Mouse (Mus musculus): ENCODE results near the gene Bloc1s3. TPM values are rescaled to one million over a fixed set of nuclear protein-coding genes. Genes with fewer than 3 reads are reported as not detected.

The Bloc1s3 gene
- total and polyA plus RNA-seq, 3 experiments = 6.1 to 7.5 TPM; not detected in 1

DNA sequence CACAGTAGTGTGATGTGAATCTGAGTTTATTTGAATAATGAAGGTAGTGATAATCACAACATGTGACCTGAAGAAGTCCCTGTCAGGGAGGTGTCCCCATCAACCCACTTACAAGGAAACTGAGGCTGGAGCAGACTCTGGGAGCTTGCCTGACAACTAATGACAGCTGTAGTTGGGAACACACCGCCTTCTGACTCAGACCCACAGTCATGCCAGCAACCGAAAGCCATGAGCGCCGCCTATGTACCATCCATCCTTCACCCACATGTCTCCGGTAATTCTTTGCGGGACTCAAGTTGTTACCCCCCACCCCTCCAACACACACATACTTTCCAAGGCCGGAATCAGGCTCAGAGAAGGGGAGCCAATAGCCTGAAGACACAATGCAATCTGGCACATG, 51.5 kb downstream of the Bloc1s3 start:
- no peak overlapping the region for H3K27ac ChIP-seq (ENCODE audit: control insufficient read depth, low read depth, low read length)
- H3K79me2 ChIP-seq (ENCODE audit: control insufficient read depth, insufficient read depth, low read length, poor library complexity) = peaks cover 7% of the 10 kb centered on the region
- DNase-seq (ENCODE audit: low read depth, low spot score) = no peak
- H3K4me3 ChIP-seq (ENCODE audit: control insufficient read depth in 1 of 2, insufficient read depth in 1 of 2, low read depth in 2 of 2, low read length in 2 of 2) = no peak overlapping the region
- H3K36me3 ChIP-seq (ENCODE audit: control insufficient read depth in 1 of 2, insufficient read depth in 2 of 2, low read length in 2 of 2) = peaks cover 0 to 4% of the 10 kb centered on the region in 2 experiments; a peak in 1 of 4 replicates
- 0 out of 4 replicates have a peak, but pooled peaks cover 0 to 8% of the 10 kb centered on the region in 2 experiments for H3K4me1 ChIP-seq (ENCODE audit: control insufficient read depth in 1 of 2, insufficient read depth in 2 of 2, low read length in 2 of 2)
- no peak for TF ChIP-seq MEF2A (IDR thresholded peaks at IDR 0.05; ENCODE audit: extremely low read depth, insufficient replicate concordance, low read depth, low read length, poor library complexity, severe bottlenecking)
- H3K9ac ChIP-seq (ENCODE audit: control insufficient read depth, low read depth, low read length, poor library complexity, severe bottlenecking) = no peak overlapping the region
- H3K27me3 ChIP-seq (ENCODE audit: control insufficient read depth in 1 of 2, insufficient read depth in 2 of 2, low read length in 2 of 2) = no peaks in the 10 kb centered on the region
- no peaks in the 10 kb centered on the region for H3K9me3 ChIP-seq (replicated peaks; ENCODE audit: insufficient read depth, low read length)

DNA sequence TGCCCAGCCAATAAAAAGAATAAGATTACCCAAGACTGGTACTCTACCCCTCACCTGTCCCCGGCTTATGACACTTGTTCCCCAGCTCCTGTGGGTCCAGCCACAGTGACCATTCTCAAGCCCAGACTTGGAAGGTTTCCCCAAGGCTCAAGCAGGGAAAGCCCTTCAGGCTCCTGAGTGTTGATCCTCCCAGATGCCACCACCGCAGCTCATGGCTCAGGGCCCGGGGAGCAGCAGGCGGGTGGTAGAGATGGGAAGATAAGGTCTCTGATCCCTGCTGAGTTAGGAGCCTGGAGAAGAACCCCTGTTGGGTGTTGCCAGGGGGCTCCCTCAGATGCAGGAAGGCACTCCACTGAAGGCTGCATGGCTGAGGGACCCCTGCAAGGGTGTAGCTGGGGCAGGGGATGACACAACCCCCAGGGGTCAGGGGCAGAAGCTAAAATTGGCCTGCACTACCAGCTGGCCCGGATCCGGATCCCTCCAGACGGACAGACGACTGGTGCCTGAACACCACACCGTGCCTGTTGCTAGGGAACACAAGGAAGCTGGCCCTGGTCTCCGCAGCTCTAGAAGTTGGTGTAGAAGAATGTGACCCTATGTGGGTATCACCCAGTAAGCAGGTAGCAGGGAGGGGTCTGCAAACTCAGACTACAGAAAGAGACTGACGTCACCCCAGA, 52.2 kb downstream of the Bloc1s3 start:
- DNase-seq (ENCODE audit: low read depth, low spot score) = no peak
- no peak overlapping the region for H3K4me3 ChIP-seq (ENCODE audit: control insufficient read depth in 1 of 2, insufficient read depth in 1 of 2, low read depth in 2 of 2, low read length in 2 of 2)
- H3K9me3 ChIP-seq (replicated peaks; ENCODE audit: insufficient read depth, low read length) = no peaks in the 10 kb centered on the region

DNA sequence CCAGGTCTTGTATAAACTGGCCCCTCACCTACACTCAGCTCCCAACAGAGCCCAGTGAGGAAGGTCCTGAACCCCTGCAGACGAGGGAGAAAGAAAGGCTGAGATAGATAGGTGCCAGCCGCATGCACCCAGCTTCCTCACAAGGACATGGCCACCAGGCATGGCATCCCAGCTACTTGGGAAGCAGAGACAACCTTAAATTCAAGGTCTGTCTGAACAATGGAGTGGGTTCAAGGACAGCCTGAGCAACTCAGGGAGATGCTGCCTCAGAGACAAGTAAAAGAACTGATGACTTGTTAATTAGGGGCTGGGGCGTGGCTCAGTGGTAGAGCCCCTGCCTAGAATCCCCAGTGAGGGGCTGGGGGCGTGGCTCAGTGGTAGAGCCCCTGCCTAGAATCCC, 53.0 kb downstream of the Bloc1s3 start:
- no peak for TF ChIP-seq TBP (IDR thresholded peaks at IDR 0.05; ENCODE audit: low read depth, low read length)
- TF ChIP-seq JUND (IDR thresholded peaks at IDR 0.05; ENCODE audit: low read depth, low read length) = no peak
- no peak for TF ChIP-seq KAT2A (conservative IDR thresholded peaks at IDR 0.05; ENCODE audit: low read depth, low read length)
- no peak for TF ChIP-seq MXI1 (IDR thresholded peaks at IDR 0.05; ENCODE audit: low read depth, low read length)
- TF ChIP-seq CHD1 (IDR thresholded peaks at IDR 0.05; ENCODE audit: low read depth, low read length) = no peak
- TF ChIP-seq TAL1 (IDR thresholded peaks at IDR 0.05; ENCODE audit: low read length) = no peak
- TF ChIP-seq MAZ (IDR thresholded peaks at IDR 0.05; ENCODE audit: low read depth, low read length) = no peak
- no peak for TF ChIP-seq SMC3 (IDR thresholded peaks at IDR 0.05; ENCODE audit: low read depth, low read length)
- TF ChIP-seq EP300 (IDR thresholded peaks at IDR 0.05; ENCODE audit: low read depth in 1 of 2, low read length in 2 of 2) = no peak
- no peak for TF ChIP-seq ELF1 (IDR thresholded peaks at IDR 0.05; ENCODE audit: low read depth, low read length)
- no peak for TF ChIP-seq ZNF384 (IDR thresholded peaks at IDR 0.05; ENCODE audit: low read depth, low read length)
- TF ChIP-seq POLR2AphosphoS2 (IDR thresholded peaks at IDR 0.05; ENCODE audit: low read length) = no peak
- TF ChIP-seq ETS1 (IDR thresholded peaks at IDR 0.05; ENCODE audit: low read depth, low read length) = no peak
- TF ChIP-seq MYB (IDR thresholded peaks at IDR 0.05; ENCODE audit: low read depth, low read length) = no peak
- no peak for TF ChIP-seq POLR2A (IDR thresholded peaks at IDR 0.05; ENCODE audit: control insufficient read depth in 1 of 2, insufficient read depth in 1 of 2, low read depth in 1 of 2, low read length in 2 of 2, poor library complexity in 1 of 2)
- TF ChIP-seq NRF1 (IDR thresholded peaks at IDR 0.05; ENCODE audit: insufficient read depth, low read depth, low read length, poor library complexity, severe bottlenecking) = no peak
- TF ChIP-seq GABPA (IDR thresholded peaks at IDR 0.05; ENCODE audit: low read depth, low read length) = no peak
- DNase-seq (ENCODE audit: low read depth, low spot score) = no peak
- no peak overlapping the region for H3K9ac ChIP-seq (ENCODE audit: control insufficient read depth, low read depth, low read length, poor library complexity, severe bottlenecking)
- H3K79me2 ChIP-seq (ENCODE audit: control insufficient read depth, insufficient read depth, low read length, poor library complexity) = peaks cover 7% of the 10 kb centered on the region
- H3K4me3 ChIP-seq (ENCODE audit: control insufficient read depth in 1 of 2, insufficient read depth in 1 of 2, low read depth in 2 of 2, low read length in 2 of 2) = no peak overlapping the region
- 0 out of 4 replicates have a peak, but pooled peaks cover 0 to 8% of the 10 kb centered on the region in 2 experiments for H3K4me1 ChIP-seq (ENCODE audit: control insufficient read depth in 1 of 2, insufficient read depth in 2 of 2, low read length in 2 of 2)
- H3K9me3 ChIP-seq (replicated peaks; ENCODE audit: insufficient read depth, low read length) = no peaks in the 10 kb centered on the region
- no peaks in the 10 kb centered on the region for H3K27me3 ChIP-seq (ENCODE audit: control insufficient read depth in 1 of 2, insufficient read depth in 2 of 2, low read length in 2 of 2)
- peaks cover 0 to 4% of the 10 kb centered on the region in 2 experiments; a peak in 1 of 4 replicates for H3K36me3 ChIP-seq (ENCODE audit: control insufficient read depth in 1 of 2, insufficient read depth in 2 of 2, low read length in 2 of 2)
- no peak overlapping the region for H3K27ac ChIP-seq (ENCODE audit: control insufficient read depth, low read depth, low read length)

More for the DNA sequence above, 52.2 kb downstream of the Bloc1s3 start:
- TF ChIP-seq CTCF (IDR thresholded peaks at IDR 0.05 in 2 of 3, conservative IDR thresholded peaks at IDR 0.05 in 1 of 3; ENCODE audit: control insufficient read depth in 1 of 3, insufficient read depth in 1 of 3, low read depth in 2 of 3, low read length in 3 of 3, poor library complexity in 1 of 3, severe bottlenecking in 1 of 3) (no peak), BHLHE40 (IDR thresholded peaks at IDR 0.05; ENCODE audit: borderline replicate concordance, low read depth, low read length) (no peak), SMC3 (IDR thresholded peaks at IDR 0.05; ENCODE audit: low read depth, low read length) (no peak), E2F4 (IDR thresholded peaks at IDR 0.05; ENCODE audit: borderline replicate concordance, low read depth, low read length) (no peak), CHD1 (IDR thresholded peaks at IDR 0.05; ENCODE audit: low read depth, low read length) (no peak), NELFE (IDR thresholded peaks at IDR 0.05; ENCODE audit: low read depth, low read length) (no peak), NRF1 (IDR thresholded peaks at IDR 0.05; ENCODE audit: insufficient read depth, low read depth, low read length, poor library complexity, severe bottlenecking) (no peak), ZKSCAN1 (IDR thresholded peaks at IDR 0.05; ENCODE audit: low read depth, low read length) (no peak), MAX (IDR thresholded peaks at IDR 0.05; ENCODE audit: low read length) (no peak), ZC3H11A (IDR thresholded peaks at IDR 0.05; ENCODE audit: low read depth, low read length) (no peak), TAL1 (IDR thresholded peaks at IDR 0.05; ENCODE audit: low read length) (no peak), EP300 (IDR thresholded peaks at IDR 0.05; ENCODE audit: low read depth in 1 of 2, low read length in 2 of 2) (no peak), USF2 (IDR thresholded peaks at IDR 0.05; ENCODE audit: borderline replicate concordance in 1 of 2, insufficient read depth in 1 of 2, low read depth in 1 of 2, low read length in 2 of 2) (no peak), ZNF384 (IDR thresholded peaks at IDR 0.05; ENCODE audit: low read depth, low read length) (no peak), ETS1 (IDR thresholded peaks at IDR 0.05; ENCODE audit: low read depth, low read length) (no peak)
- 0 out of 4 replicates have a peak, but pooled peaks cover 0 to 8% of the 10 kb centered on the region in 2 experiments for H3K4me1 ChIP-seq (ENCODE audit: control insufficient read depth in 1 of 2, insufficient read depth in 2 of 2, low read length in 2 of 2)
- no peak overlapping the region for H3K27ac ChIP-seq (ENCODE audit: control insufficient read depth, low read depth, low read length)
- H3K27me3 ChIP-seq (ENCODE audit: control insufficient read depth in 1 of 2, insufficient read depth in 2 of 2, low read length in 2 of 2) = no peaks in the 10 kb centered on the region
- peaks cover 0 to 4% of the 10 kb centered on the region in 2 experiments; a peak in 1 of 4 replicates for H3K36me3 ChIP-seq (ENCODE audit: control insufficient read depth in 1 of 2, insufficient read depth in 2 of 2, low read length in 2 of 2)
- H3K9ac ChIP-seq (ENCODE audit: control insufficient read depth, low read depth, low read length, poor library complexity, severe bottlenecking) = no peak overlapping the region
- H3K79me2 ChIP-seq (ENCODE audit: control insufficient read depth, insufficient read depth, low read length, poor library complexity) = peaks cover 7% of the 10 kb centered on the region
